Mouse (Mus musculus) lung, embryonic 16.5 days (tissue): ENCODE measurements around the gene Pik3cd. TPM values are rescaled to one million over a fixed set of nuclear protein-coding genes. Genes with fewer than 3 reads are reported as not detected.

ENCODE experiments used
- ATAC-seq: fragments of 200-750 bp; cut with Nextera tagmentation; 2 replicates; pipeline ENCODE4 v1.8.0; 2017; ENCODE audit warnings: low read depth, mild to moderate bottlenecking, moderate library complexity
- H3K27ac ChIP-seq: fragments of 300-500 bp; sonication (generic); 2 replicates; pipeline ENCODE4 v1.5.1; 2014; ENCODE audit warnings: mild to moderate bottlenecking, control low read depth, low read length
- H3K27me3 ChIP-seq: fragments of 300-500 bp; sonication (generic); 2 replicates; pipeline ENCODE4 v1.6.1; 2014; ENCODE audit warnings: low read depth, low read length, mixed read lengths; ENCODE audit not compliant: control insufficient read depth, insufficient read depth
- H3K36me3 ChIP-seq: fragments of 300-500 bp; sonication (generic); 2 replicates; pipeline ENCODE4 v1.6.1; 2014; ENCODE audit warnings: low read length; ENCODE audit not compliant: control insufficient read depth, insufficient read depth
- H3K4me1 ChIP-seq: fragments of 300-500 bp; sonication (generic); replicated peaks from 2 replicates; pipeline ENCODE4 v1.6.1; 2014; ENCODE audit warnings: low read length, mixed read lengths; ENCODE audit not compliant: control insufficient read depth, insufficient read depth
- H3K4me2 ChIP-seq: fragments of 300-500 bp; sonication (generic); 2 replicates; pipeline ENCODE4 v1.6.1; 2014; ENCODE audit warnings: low read depth, low read length, control low read depth
- H3K4me3 ChIP-seq: fragments of 300-500 bp; sonication (generic); 2 replicates; pipeline ENCODE4 v1.5.1; 2014; ENCODE audit warnings: mild to moderate bottlenecking, low read length, control low read depth
- H3K9ac ChIP-seq: fragments of 300-500 bp; sonication (generic); 2 replicates; pipeline ENCODE4 v1.6.1; 2014; ENCODE audit warnings: low read length, control low read depth
- H3K9me3 ChIP-seq: fragments of 300-500 bp; sonication (generic); 2 replicates; pipeline ENCODE4 v1.6.1; 2016; ENCODE audit warnings: low read length; ENCODE audit not compliant: control insufficient read depth
- WGBS: fragments of 180-500 bp; shearing (Covaris S2); extraction: QIAGEN DNeasy Blood & Tissue Kit; methylation state at CpG from one replicate; pipeline ENCODE4 v1.1.7; 2014; 5-methylcytosine and 5-hydroxymethylcytosine counted together
- polyA plus RNA-seq: library from polyadenylated mRNA; unstranded; fragments of >200 nt; fragmentation: Nextera tagmentation; extraction: Ambion mirVana; gene quantifications from 2 replicates; pipeline ENCODE4 v1.2.1, GENCODE M21; 2015

The Pik3cd gene
- polyA plus RNA-seq, 1 experiment from 2014 or later = 5.7 TPM

DNA sequence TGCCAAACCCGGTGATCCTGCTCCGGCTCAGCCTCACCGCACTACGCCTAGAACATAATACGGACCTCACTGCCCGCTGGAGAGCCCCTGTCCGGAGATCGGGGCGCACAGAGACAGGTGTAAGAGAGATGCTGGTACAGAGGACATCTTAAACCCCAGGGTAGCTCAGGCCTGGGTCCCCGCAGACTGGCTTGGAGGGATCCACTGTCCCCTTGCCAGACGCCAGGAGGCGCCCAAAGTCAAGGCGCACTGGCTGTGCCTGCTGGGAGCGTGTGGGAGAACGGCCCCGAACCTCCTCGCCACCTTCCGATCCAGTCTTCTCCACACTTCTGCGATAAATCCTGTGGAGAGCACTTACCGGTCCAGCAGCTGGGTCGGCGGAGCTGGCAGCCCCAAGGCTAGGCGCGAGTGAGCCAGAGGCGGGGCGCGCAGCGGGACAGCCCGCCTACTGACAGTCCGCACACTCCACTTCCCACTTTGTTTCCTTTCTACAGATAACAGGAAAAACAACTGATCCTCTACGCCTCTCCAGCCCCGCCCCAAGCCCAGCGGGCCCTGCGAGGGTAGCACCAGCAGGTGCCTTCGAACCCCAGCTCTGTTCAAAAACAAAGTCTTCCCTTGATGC lies 4.1 kb downstream of the Pik3cd start:
- H3K4me1 ChIP-seq = no peaks in the 10 kb centered on the region; the same call in 1 of the 2 replicates
- peak overlapping the region; percentile 40 for H3K9ac ChIP-seq
- H3K36me3 ChIP-seq = no peaks in the 10 kb centered on the region
- no peak overlapping the region for H3K27ac ChIP-seq
- 2% methylated on average over 35 of the region's 35 CpGs for WGBS
- H3K4me3 ChIP-seq = peak overlapping the region; percentile 47
- peak; percentile 83 for ATAC-seq
- peak overlapping the region; percentile 73 for H3K4me2 ChIP-seq
- no peaks in the 10 kb centered on the region for H3K9me3 ChIP-seq
- H3K27me3 ChIP-seq = no peaks in the 10 kb centered on the region

GRCm38 (mm10) chr4:149697506-149698196 lies 4.7 kb downstream of the Pik3cd start:
- no peak overlapping the region for H3K27ac ChIP-seq
- ATAC-seq = peak; percentile 41
- WGBS = 19% methylated on average over 15 of the region's 15 CpGs

GRCm38 (mm10) chr4:149696189-149696971 lies 6.0 kb downstream of the Pik3cd start:
- Histone ChIP-seq H3K27me3 (no peaks in the 10 kb centered on the region), H3K4me3 (no peak overlapping the region), H3K9me3 (no peaks in the 10 kb centered on the region), H3K4me1 (peaks cover 3% of the 10 kb centered on the region; the same call in 1 of the 2 replicates), H3K27ac (no peak overlapping the region), H3K9ac (no peak overlapping the region), H3K4me2 (no peak overlapping the region), H3K36me3 (no peaks in the 10 kb centered on the region)
- ATAC-seq = peak; percentile 30; the same call in 1 of the 2 replicates
- WGBS = 28% methylated on average over 16 of the region's 16 CpGs

More at GRCm38 (mm10) chr4:149697506-149698196, 4.7 kb downstream of the Pik3cd start:
- Histone ChIP-seq H3K4me2 (peak overlapping the region; percentile 73), H3K36me3 (no peaks in the 10 kb centered on the region), H3K4me1 (no peaks in the 10 kb centered on the region; the same call in 1 of the 2 replicates), H3K4me3 (peak overlapping the region; percentile 47), H3K9ac (peak overlapping the region; percentile 40), H3K9me3 (no peaks in the 10 kb centered on the region), H3K27me3 (no peaks in the 10 kb centered on the region)

DNA sequence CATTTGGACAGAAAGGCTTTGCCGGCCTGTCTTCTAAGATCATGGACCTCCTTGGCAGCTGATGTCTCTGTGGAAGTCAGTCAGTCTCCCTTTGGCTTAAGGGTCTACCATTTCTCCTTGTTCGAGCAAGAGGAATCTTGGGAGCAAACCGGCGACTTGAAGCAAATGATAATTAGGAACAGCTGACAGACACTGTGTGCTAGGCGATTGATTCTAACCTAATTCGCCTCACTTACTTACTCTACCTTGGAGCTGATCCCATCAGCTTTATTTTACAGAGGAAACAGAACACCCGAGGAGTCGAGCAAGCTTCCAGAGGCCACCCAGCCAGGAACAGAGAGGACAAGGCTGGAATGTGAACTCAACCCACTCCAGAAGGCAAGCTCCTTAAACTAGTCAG lies 11.0 kb downstream of the Pik3cd start:
- WGBS = 56% methylated on average over 8 of the region's 8 CpGs
- ATAC-seq = no peak
- no peak overlapping the region for H3K9ac ChIP-seq
- no peak overlapping the region for H3K27ac ChIP-seq
- no peaks in the 10 kb centered on the region for H3K36me3 ChIP-seq
- H3K4me2 ChIP-seq = no peak overlapping the region
- peaks cover 15% of the 10 kb centered on the region for H3K4me1 ChIP-seq
- H3K9me3 ChIP-seq = no peaks in the 10 kb centered on the region
- H3K4me3 ChIP-seq = no peak overlapping the region
- H3K27me3 ChIP-seq = no peaks in the 10 kb centered on the region

DNA sequence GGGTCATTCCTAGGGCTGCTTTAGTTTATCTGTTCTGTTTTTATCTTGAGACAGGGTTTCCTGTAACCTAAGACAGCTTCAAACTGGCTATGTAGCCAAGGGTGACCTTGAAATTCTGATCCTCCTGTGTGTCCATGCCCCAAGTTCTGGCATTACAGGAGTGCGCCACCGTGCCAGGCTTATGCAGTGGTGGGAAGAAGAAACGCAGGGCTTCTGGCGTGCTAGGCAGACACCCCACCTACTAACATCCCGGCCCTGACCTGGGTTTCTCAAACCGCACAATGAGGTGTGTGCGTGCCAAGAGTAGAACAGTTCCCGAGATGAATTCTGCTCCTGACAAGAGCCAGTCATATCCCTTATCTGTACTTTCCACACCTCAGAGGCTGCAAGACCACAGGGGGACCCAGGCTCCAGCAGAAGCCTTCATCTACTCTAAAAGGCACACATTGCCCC lies 11.5 kb downstream of the Pik3cd start:
- Histone ChIP-seq H3K36me3 (no peaks in the 10 kb centered on the region), H3K4me1 (peaks cover 15% of the 10 kb centered on the region), H3K9ac (no peak overlapping the region), H3K27ac (no peak overlapping the region), H3K4me3 (no peak overlapping the region), H3K27me3 (no peaks in the 10 kb centered on the region), H3K4me2 (no peak overlapping the region), H3K9me3 (no peaks in the 10 kb centered on the region)
- no peak for ATAC-seq
- 75% methylated on average over 8 of the region's 8 CpGs for WGBS

- no peaks in the 10 kb centered on the region for H3K36me3 ChIP-seq
- H3K27me3 ChIP-seq = no peaks in the 10 kb centered on the region
- ATAC-seq = peak; percentile 61; the same call in 1 of the 2 replicates
- no peak overlapping the region for H3K4me2 ChIP-seq
- no peak overlapping the region for H3K4me3 ChIP-seq
- no peaks in the 10 kb centered on the region for H3K9me3 ChIP-seq
- peaks cover 15% of the 10 kb centered on the region for H3K4me1 ChIP-seq
- no peak overlapping the region for H3K27ac ChIP-seq
- H3K9ac ChIP-seq = no peak overlapping the region
- WGBS = 53% methylated on average over 12 of the region's 12 CpGs
Measured at GRCm38 (mm10) chr4:149689822-149690700, 12.3 kb downstream of the Pik3cd start.

DNA sequence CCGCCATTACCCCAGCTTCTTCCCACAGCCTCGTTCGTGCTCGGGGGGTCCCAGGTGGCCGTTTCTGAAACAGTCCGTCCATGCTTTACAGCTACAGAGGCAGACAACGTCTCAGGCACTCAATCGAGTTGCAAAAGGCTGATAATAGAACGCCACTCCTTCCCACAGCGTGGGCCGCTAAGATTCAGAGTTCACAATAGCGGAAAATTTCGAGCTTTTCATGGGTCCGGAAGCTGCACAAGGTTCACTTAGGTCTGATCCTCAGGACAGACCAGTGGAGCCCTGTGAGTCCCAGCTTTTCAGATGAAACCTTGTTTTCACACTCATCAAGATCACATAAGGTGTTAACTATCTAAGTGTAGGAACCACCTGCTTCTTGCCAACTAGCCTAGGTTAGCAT lies 13.5 kb downstream of the Pik3cd start:
- 75% methylated on average over 14 of the region's 14 CpGs for WGBS
- no peak overlapping the region for H3K4me2 ChIP-seq
- no peaks in the 10 kb centered on the region for H3K9me3 ChIP-seq
- no peaks in the 10 kb centered on the region for H3K36me3 ChIP-seq
- no peak for ATAC-seq
- H3K27me3 ChIP-seq = no peaks in the 10 kb centered on the region
- no peak overlapping the region for H3K4me3 ChIP-seq
- H3K27ac ChIP-seq = no peak overlapping the region
- no peak overlapping the region for H3K9ac ChIP-seq
- peaks cover 15% of the 10 kb centered on the region for H3K4me1 ChIP-seq

GRCm38 (mm10) chr4:149684841-149685623 lies 17.3 kb downstream of the Pik3cd start:
- Histone ChIP-seq H3K4me3 (no peak overlapping the region), H3K27ac (no peak overlapping the region), H3K9me3 (no peaks in the 10 kb centered on the region), H3K36me3 (no peaks in the 10 kb centered on the region), H3K9ac (no peak overlapping the region), H3K27me3 (no peaks in the 10 kb centered on the region), H3K4me1 (peaks cover under 1% of the 10 kb centered on the region; the same call in 1 of the 2 replicates), H3K4me2 (no peak overlapping the region)
- no peak for ATAC-seq
- 70% methylated on average over 11 of the region's 11 CpGs for WGBS
